Mouse (Mus musculus) liver, postnatal 0 days (tissue): ENCODE results near the gene P3h3.

ENCODE experiments used
- CTCF ChIP-seq: sonication (generic); IDR thresholded peaks from 2 replicates; pipeline ENCODE4 v1.5.1; 2016; ENCODE audit warnings: antibody characterized with exemption, low read depth
- EP300 ChIP-seq: IDR thresholded peaks from 2 replicates; pipeline ENCODE4 v1.6.1; 2016; ENCODE audit warnings: antibody characterized with exemption, low read depth, mild to moderate bottlenecking

DNA sequence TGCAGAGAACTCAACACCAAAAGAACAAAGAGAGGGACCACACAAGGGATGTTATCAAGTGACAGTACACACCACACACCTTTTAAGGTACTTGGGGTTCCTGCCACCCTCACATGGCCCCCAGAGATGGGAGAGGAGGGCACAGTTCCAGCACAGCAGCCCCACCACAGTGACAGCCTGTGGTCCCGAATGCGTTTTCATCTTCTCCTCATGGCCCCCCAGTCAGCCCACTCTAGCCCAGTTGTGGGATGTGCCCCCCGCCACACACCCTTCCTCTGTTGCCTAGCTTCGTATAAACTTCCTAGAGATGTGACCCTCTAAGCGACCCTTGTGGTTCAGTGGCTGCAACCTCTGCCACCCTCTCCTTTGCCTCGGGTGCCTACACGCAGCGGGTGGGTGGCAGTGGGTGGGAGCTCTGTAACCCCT lies 28.4 kb upstream of the P3h3 start:
- no peak for TF ChIP-seq CTCF
- no peak for TF ChIP-seq EP300
